12 mouse cellular contexts compared by ENCODE assay signal in genomic region chr9:106353779-106354178, GRCm38 (mm10). TPM values are rescaled to one million over a fixed set of nuclear protein-coding genes. Genes with fewer than 3 reads are reported as not detected.
DNase-seq lines count a peak whose midpoint lies in the region; ATAC-seq lines count a peak whose summit lies in the region.
"Had no signal": no experiment of that assay in that cellular context is flagged by ENCODE, and none has a peak within 500 bp of the region (broad histone marks: within the 10 kb centered on the region; RNA-seq: fewer than 3 reads in every experiment).

No protein-coding gene starts in this region.

- ATAC-seq in embryonic facial prominence, embryonic 12.5 days (ENCODE audit: insufficient number of reproducible peaks, insufficient read depth, low FRiP score, low TSS enrichment) = no peak

- H3K4me1 ChIP-seq in heart, embryonic 10.5 days = peaks cover 86% of the 10 kb centered on the region
- H3K4me1 ChIP-seq in embryonic facial prominence, embryonic 12.5 days = peaks cover 95% of the 10 kb centered on the region

- no peak overlapping the region for H3K4me2 ChIP-seq in embryonic facial prominence, embryonic 12.5 days (replicated peaks)
- H3K4me2 ChIP-seq: hindbrain, embryonic 14.5 days had no signal

- intact Hi-C loops in heart, postnatal 10 days (cut with DNase I) = no loop called here
- intact Hi-C loops in gastrocnemius, postnatal 14 days (cut with DNase I; ENCODE audit: low total_unique reads) = loop anchor here (5.0 kb wide), 1 partner anchor 64 kb away; no protein-coding TSS in a partner anchor

- H3K36me3 ChIP-seq in heart, embryonic 10.5 days = no peaks in the 10 kb centered on the region; the same call in 1 of the 2 replicates
- H3K36me3 ChIP-seq in embryonic facial prominence, embryonic 12.5 days = no peaks in the 10 kb centered on the region
- no peaks in the 10 kb centered on the region for H3K36me3 ChIP-seq in macrophage (ENCODE audit: inconsistent target)

- H3K27me3 ChIP-seq in heart, embryonic 10.5 days (ENCODE audit: insufficient read depth, poor library complexity, severe bottlenecking) = no peaks in the 10 kb centered on the region
- H3K27me3 ChIP-seq in embryonic facial prominence, embryonic 12.5 days = no peaks in the 10 kb centered on the region

- H3K9ac ChIP-seq in embryonic facial prominence, embryonic 12.5 days = no peak overlapping the region
- H3K9ac ChIP-seq: hindbrain, embryonic 14.5 days had no signal

- H3K9me3 ChIP-seq in heart, embryonic 10.5 days = no peaks in the 10 kb centered on the region
- H3K9me3 ChIP-seq in embryonic facial prominence, embryonic 12.5 days = no peaks in the 10 kb centered on the region

- no peak for DNase-seq in heart, embryonic 10.5 days (ENCODE audit: low spot score)
- no peak for DNase-seq in heart, postnatal 10 days
- peak; percentile 30 for DNase-seq in lung, postnatal 14 days
- DNase-seq in lung, postnatal 25 days (ENCODE audit: low spot score) = no peak
- DNase-seq in adrenal gland, postnatal 4 days (ENCODE audit: low spot score in 2 of 2) = no peak
- no peak for DNase-seq in gastrocnemius, postnatal 14 days
- DNase-seq: cerebellum, adult 9-10 months; gastrocnemius, postnatal 36 days; right cerebral cortex, postnatal 14 days had no signal

- no peak overlapping the region for H3K4me3 ChIP-seq in heart, embryonic 10.5 days
- no peak overlapping the region for H3K4me3 ChIP-seq in embryonic facial prominence, embryonic 12.5 days
- no peak overlapping the region for H3K4me3 ChIP-seq in macrophage (ENCODE audit: inconsistent target)

- H3K79me2 ChIP-seq in macrophage (ENCODE audit: inconsistent target) = no peaks in the 10 kb centered on the region

- peak overlapping the region; percentile 86; the same call in 1 of the 2 replicates for H3K27ac ChIP-seq in heart, embryonic 10.5 days
- peak overlapping the region; percentile 98 for H3K27ac ChIP-seq in embryonic facial prominence, embryonic 12.5 days
- H3K27ac ChIP-seq in macrophage = peak overlapping the region; percentile 96
- H3K27ac ChIP-seq: hindbrain, embryonic 14.5 days had no signal

- WGBS in heart, embryonic 10.5 days = 37% methylated on average over 6 of the region's 6 CpGs
- 47% methylated on average over 6 of the region's 6 CpGs for whole genome bisulfite sequencing in embryonic facial prominence, embryonic 12.5 days
- 30% methylated on average over 6 of the region's 6 CpGs for WGBS in macrophage (ENCODE audit: missing documents)

RNA-seq across cellular contexts. Expression of gene Dusp7, which starts 14.7 kb away (rescaled TPM):
- 14.4 and 21.0 TPM in 2 replicates for polyA plus RNA-seq in heart, embryonic 10.5 days (2016; fragmentation: Nextera tagmentation; extraction: Ambion mirVana)
- 10 to 100 TPM; 47.0 to 47.1 TPM for total RNA-seq in heart, postnatal 10 days (2021)
- 51.1 and 59.2 TPM in 2 replicates for polyA plus RNA-seq in embryonic facial prominence, embryonic 12.5 days (2016; fragmentation: Nextera tagmentation; extraction: Ambion mirVana)
- total RNA-seq in macrophage (2018; cell fraction: chromatin; rRNA removed) = 10 to 100 TPM in 19 of 26 experiments, 1 to 10 TPM in 7; 4.1 to 46.7 (median 12.6) TPM
- total RNA-seq in macrophage (2018; cell fraction: cytosol; rRNA removed) = 10 to 100 TPM; 32.4 to 87.1 (median 54.1) TPM
- 10 to 100 TPM; 16.5 to 77.6 (median 30.5) TPM for total RNA-seq in macrophage (2018; cell fraction: nucleus; rRNA removed)
- 58.0 to 112 TPM (median 63.3 TPM) in 3 replicates for polyA plus RNA-seq in macrophage (2018)
- total RNA-seq in adrenal gland, postnatal 4 days (2021) = 10 to 100 TPM; 25.0 to 25.8 TPM
- 10 to 100 TPM; 13.9 to 17.6 TPM for total RNA-seq in gastrocnemius, postnatal 14 days (2021)
